Mouse (Mus musculus) c-Kit-negative CD71-positive TER-119-positive erythroid progenitor cells, embryonic 14.5 days (primary cell): ENCODE results near the gene 1700061G19Rik.

Experiments
- DNase-seq: peaks from one replicate; pipeline ENCODE4 v3.0.0-alpha.2; 2013; ENCODE audit warnings: low read depth, low spot score

1700061G19Rik gene

DNA sequence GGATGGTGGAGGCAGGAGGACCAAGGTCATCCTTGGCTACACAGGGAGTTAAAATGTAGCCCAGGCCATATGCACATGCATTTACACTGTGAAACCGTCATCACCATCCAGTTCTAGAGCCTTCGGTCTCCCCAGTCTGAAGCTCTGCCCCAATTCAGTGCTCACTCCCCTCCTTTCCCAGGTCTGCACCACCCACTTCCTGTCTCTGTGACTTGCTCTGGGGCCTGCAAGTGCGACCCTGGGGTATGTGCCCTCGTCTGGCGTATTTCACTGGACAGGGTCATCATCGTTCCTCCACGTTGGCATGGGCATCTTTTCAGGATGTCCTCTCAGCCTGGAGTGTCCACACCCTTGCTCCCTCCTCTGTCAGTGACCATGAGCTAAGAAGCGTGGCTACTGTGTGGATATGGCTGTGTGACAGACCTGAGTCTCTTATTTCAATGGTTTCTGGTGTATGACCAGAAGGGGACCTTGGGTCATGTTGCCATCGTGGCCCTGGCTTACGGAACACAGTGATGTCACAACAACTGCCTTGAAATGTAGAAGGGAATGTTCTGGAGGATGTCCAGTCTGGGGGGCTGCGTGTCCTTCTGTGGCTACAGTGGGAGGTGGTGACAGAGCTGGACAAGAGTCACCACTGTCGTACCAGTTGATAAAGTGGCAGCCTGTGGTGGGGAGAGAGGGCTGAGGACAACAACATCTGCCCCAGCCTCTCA, at the start of gene 1700061G19Rik:
Gene 1700061G19Rik (plus strand): TSS at position 542 of the 716 bp plus-strand sequence.
- no peak for DNase-seq

DNA sequence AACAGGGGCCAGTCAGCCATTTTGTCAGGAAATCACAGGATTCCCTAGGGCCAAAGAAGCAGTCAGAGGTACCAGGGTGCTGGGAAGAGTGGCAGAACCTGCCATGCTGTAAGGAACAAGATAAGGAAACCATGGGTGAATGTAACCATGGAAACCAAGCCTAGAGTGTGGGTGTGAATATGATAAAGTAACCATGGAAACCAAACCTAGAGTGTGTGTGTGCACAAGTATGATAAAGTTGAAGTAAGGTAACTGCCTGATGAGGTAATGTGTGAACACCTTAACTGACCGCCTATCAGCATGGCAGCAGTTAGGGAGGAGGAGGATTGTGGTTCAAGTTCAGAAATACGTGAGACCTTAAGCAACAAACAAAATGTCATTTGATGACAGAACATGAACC, 48.6 kb upstream of the 1700061G19Rik start:
- DNase-seq = peak; percentile 96

DNA sequence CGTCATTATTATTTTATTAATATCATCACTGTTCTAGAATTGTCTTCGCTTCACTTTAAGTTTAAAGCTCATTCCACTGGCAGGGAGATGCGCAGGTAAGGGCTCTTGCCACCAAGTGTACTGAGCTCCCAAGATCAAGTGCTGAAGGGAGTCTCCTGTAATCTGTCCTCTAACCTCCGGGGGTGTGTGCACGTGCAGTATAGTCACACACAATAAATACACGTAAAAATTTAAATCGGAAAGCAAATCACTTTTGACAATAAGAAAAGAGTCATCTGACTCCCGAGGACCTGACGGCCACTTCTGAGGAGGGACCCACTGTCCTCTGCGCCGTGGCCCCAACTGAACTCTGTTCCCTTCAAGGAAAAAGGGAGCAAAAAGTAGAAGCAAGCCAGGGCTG, 46.1 kb upstream of the 1700061G19Rik start:
- peak; percentile 42 for DNase-seq

DNA sequence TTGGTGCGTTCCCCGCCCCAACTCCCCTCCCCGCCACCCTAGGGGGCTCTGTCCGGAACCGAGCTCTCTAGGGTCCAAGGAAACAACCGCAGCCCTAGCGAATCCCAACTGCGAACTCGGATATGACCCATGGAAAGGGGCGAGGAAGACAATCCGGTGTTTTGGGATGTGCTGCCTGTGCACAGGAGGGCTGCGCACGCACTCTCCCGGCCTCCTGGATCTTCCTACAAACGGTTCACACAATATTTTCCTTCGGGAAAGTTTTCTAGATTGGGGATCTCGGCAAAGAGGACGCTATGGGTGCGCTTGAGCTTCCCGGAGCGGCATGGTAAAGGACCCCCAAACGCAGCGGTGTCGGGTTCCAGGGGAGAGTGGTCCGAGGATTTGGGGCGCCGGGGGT, 45.5 kb upstream of the 1700061G19Rik start:
- DNase-seq = peak; percentile 41

DNA sequence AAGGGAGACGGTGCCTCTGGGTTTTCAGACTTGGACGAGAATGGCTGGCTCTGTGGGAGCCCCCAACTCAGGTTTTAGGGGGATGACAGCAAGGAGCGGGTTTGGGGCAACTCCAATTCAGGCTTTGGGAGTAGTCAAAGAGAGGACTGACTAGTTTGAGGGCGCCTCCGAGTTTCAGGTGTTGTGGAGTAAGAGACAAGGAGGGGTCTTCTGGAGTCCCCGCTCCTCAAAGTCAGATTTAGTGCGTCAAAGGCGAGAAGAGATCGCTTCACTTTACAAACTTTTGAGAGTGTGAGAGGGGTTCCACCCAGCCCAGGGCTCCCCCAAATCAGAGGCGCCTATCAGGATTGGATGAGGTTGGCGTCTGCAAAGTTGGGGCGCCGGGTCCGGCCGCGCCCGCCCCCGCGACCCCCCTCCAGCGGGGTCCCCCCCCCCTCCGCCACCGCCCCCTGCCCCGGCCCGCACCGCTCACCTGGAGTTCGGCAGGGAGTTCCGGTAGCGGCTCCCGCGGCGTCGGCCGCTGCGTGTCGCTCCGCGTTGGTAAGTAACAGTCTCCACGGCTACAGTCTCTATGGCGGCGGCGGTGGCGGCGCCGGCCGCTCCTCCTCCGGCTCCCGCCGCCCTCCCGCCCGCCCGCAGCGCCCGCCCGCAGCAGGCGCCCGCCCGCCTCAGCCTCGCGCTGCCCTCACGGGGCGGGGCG, 44.7 kb upstream of the 1700061G19Rik start, which contains the start of gene Rfx2:
Gene Rfx2 (minus strand): TSS at position 603 of the 700 bp plus-strand sequence.
- DNase-seq = no peak

DNA sequence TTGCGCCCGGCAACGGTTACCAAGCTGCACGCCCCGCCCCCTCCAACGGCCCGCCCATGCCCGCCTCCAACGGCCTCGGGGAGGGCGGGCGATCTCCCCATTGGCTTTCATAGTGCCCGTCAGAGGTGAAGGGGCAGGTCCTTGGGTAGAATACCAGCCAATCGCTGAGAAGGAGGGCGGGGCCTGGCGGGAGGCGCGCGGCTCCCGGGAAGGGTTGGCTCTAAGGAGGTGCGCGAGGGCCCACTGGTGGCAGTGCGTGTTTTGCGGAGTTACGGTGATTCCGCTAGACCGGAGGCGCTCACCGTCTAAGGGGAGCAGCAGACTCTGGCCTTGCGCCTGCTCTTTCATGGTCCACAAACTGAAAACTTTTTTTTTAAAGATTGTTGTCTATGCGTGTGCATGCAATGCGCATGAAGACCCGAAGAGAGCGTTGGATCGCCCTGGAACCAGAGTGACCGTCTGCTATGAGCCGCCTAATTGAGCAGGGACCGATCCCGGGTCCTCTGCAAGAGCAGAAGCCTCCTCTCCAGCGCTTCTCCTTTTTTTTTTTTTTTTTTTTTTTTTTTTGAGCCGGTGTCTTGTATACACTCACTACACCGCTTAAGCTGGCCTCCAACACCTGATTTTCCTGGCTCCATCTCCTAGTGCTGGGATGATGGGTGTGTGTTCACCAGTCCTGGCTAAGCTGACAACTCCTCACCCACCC, 44.0 kb upstream of the 1700061G19Rik start:
- DNase-seq = peak; percentile 98

DNA sequence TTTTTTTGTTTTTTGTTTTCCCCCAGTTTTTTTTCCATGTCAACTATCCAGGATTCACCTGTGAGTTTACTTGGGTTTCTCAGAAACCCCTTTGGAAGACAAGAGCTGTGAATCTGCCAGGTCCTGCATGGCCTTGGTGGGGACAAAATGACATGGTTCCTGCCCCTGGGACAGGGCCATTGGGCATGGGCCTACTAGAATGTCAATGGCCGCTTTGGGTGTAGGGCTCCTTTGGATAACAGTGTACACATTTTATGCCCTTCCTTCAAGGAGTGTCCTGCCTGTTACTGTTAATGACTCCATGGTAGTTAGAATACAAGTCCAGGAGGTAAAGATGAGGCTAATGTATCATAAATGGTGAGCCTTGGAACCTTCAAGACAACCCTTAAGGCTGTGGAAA, 42.4 kb upstream of the 1700061G19Rik start:
- no peak for DNase-seq

DNA sequence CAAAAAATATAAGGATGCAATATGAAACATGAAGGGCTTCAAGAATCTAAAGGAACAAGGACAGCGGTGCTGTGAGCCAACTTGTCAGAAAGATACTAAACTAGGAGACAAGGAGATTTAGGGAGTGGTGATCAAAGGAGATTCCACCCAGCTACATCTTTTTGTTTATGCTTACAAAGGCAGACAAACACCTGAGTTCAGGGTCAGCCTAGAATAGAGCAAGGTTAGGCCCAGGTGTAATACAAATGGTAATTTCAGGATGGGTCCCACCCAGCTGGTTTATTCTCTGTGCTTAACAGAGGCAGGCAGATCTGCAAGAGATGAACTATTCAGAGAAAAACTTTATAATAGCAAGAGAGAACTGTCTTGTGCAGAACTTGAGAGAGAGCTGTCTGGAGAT, 41.9 kb upstream of the 1700061G19Rik start:
- no peak for DNase-seq

DNA sequence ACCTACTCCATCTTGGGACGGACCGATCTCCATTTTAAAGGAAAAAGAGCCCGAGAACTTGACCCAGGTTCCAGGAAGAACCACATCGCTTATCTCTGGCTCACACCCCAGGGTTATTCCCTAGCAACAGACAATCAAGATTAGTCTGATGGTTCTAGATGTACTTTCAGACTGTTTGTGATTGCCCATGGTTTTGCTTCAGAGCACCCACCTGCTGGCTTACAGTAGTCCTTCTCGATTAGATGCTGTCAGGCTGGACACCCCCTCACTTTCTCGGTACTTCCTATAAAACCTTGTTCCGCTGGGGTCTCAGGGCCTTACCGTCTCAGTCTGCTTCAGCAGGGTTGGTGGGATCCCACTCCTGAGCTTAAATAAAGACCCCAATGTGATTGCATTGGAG, 38.9 kb upstream of the 1700061G19Rik start:
- no peak for DNase-seq

DNA sequence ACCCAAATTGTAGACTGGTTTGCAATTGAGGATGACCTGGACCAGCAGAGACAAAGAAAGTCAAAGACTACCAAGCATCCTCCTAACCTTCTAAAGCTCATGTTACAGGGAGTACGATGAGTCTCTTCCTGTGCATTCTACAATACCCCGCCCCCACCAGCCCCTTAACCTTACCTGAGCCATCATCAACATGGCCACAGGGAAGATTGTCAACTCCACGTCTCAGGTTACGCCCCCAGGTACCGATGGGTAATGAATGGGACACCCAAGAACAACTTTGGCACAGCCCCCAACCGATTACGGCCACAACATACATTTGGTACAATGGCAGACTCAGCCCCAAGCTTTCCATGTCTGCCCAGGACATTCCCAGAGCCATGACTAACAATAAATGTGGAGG, 34.8 kb upstream of the 1700061G19Rik start:
- DNase-seq = no peak

DNA sequence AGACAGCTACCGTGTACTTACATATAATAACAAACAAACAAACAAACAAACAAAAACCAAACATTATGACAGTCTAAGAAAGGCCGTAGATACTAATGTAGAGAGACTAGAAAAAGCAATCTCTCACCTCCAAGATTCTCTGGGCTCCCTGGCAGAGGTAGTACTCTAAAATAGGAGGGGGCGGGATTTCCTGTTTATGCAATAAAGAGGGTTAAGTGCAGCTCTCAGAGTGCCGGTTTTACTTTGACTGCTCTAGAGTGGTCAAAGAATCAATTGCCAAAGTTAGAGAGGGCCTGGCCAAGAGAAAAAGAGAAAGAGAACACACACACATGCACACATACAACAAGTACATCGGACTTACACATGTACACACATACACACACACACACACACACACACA, 33.1 kb upstream of the 1700061G19Rik start:
- no peak for DNase-seq

DNA sequence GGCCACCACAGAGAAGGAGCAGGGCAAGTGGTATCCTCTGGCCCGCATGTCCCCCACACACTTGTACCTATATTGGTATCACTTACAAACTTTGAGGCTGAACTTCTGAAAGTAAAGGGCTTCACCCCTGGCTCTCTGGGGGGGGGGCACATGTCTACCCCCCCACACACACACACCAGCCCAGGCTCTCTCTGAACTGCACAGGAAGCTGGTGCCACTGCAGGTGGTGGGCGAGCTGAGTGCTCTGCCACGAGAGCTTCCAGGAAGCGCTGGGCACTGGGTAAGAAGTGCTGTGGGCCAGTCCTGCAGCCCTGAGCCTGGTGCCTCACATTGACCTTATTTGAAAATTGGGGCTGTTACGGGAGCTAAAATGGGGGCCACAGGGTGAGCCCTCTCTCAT, 31.6 kb upstream of the 1700061G19Rik start:
- DNase-seq = no peak

DNA sequence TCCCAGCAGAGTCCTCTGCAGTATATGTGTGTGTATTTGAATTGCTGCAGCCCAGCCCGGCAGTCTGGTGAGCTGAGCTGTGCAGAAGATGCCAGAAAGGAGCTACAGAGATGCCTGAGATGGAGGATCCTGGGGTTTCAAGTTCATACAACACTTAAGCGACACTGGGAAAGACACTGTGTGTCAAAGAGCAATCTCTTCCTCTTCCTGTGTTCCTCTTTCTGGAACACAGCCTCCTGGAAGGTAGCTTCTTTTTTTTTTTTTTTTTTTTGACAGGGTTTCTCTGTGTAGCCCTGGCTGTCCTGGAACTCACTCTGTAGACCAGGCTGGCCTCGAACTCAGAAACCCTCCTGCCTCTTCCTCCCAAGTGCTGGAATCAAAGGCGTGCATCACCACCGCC, 26.5 kb upstream of the 1700061G19Rik start:
- no peak for DNase-seq

DNA sequence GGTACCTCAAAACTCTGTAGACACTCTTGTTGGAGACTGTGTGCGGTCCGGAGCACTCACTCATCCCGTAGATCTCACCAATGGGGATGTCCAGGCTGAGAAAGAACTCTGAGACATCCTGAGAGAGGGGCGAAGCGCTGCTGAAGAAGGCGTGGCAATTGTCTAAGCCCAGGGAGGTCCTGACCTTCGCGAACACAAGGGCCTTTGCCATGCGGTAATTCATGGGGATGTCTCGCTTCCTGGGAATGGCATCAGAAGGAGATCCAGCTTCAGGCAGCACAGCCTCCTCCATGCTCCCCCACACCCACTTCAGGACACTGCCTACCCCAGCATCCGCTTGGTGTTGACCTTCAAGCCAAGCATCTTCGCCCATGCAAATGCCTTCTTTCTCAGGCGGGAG, 25.6 kb upstream of the 1700061G19Rik start:
- DNase-seq = no peak

DNA sequence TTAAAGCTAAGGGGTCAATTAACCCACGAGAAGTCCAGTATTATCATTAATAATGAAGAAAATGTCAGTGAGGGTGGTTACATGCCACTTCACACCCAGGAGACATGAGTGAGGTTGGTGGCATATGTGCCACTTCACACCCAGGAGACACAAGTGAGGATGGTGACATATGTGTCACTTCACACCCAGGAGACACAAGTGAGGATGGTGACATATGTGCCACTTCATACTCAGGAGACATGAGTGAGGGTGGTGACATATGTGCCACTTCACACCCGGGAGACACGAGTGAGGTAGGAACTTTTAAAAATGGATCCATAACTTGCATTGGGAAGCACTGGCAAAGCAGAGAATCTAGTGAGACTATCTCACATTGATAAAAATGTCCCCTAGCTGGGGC, 24.1 kb upstream of the 1700061G19Rik start:
- DNase-seq = no peak

DNA sequence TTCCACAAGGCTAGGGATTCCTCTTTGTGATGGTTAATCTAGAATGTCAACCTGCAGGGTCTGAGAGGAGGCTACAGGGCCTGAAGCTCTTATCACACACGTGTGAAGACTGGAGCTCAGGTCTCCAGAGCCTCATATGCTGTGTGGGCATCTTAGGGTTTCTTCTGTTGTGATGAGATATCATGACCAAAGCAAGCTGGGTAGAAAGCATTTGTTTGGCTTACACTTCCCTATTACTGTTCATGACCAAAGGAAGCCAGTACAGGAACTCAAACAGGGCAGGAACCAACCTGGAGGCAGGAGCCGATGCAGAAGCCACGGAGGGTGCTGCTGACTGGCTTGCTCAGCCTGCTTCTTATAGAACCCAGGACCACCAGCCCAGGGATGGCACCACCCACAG, 19.9 kb upstream of the 1700061G19Rik start:
- DNase-seq = no peak

DNA sequence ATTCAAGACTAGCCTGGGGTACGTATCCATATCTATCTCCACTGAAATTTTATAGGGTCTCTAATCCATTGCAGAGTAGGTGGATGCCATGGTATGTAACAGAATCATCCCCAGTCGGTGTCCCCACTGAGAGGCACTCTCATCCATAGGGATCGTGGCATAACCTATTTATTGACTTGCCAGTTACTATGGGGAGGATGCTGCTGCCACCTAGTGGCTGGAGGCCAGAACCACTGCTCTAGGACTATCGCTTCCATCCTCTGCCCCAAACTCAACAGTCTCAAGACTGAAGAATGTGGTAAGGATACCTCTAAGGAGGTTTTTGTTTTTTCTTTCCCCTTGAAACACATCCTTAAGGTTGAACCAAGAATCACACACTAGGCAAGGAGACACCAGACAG, 17.1 kb upstream of the 1700061G19Rik start:
- DNase-seq = peak; percentile 70

DNA sequence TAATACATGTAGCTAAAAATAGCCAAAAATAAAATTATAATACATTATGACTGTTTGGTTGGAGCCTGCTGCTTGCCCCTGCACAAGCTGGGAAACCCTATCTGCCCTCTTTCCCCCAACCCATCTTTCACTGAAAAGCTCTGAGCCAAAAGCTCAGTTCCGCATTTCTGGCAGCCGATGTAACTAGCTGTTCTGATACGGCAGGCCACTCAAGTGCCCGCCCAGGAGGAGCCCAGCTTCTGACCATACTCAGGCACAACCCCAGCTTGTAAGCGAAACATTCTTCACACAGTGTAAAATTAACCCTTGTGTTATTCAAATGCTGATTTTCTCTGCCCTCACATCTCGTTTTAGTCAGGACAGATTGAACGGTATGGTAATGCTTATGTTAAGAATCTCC, 16.4 kb upstream of the 1700061G19Rik start:
- no peak for DNase-seq

DNA sequence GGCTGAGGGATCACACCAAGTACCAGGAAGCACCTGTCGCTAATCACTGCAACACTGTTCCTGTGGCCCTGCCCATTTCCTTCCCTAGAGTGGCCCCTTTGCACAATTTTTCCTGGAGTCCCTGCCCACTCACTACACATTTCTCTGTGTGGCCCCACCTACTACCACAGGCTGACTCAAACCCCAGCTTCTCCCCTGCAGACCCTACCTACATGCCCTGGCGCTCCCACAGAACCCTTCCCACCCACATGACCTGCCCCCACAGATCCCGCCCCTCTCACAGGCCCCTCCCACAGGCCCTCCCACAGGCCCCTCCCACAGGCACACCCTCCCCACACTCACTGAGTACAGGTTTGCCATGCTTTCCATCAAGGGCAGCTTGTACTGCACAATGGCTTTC, 14.1 kb upstream of the 1700061G19Rik start:
- DNase-seq = no peak

DNA sequence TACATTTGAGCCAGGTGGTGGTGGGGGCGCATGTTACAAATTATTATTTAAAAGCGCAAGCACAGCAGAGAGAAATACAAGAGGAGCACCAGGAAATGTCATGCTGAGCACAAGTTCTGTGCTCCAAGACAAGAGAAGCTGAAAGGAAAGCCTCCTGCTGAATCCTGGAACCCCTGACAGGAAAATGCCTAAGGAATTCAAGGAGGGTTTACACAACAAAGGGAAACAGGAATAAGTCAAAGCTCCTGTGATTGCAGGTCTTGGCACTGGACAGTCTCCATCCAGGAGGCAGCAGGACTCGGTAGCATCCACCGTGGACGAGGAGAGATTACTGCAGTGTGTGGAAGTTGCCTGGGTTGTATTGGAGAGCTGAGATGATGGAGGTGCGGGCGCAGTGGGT, 9.2 kb upstream of the 1700061G19Rik start:
- no peak for DNase-seq

DNA sequence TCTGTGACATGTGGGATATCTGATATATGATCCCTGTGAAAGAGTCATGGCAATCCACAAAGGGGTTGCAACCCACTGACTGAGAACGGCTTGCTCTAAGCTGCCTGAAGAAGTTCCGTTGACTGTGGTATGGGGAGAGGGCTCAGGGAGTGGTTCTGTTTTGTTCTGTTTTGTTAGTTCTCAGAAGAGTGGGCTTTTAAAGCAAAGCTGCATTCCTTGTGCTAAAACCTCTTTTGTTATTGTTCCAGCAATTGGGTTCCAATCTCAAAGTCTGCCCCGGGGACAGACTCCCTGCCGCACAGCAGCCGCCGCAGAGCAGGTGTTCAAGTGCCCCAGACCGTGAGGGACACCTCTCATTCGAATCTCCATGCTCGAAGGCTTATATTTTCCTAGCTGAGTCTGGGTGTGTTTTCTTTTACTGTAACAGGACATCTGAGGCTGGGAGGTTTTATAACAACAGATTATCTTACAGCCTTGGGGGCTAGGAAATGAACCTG, 5.7 kb upstream of the 1700061G19Rik start:
- no peak for DNase-seq

DNA sequence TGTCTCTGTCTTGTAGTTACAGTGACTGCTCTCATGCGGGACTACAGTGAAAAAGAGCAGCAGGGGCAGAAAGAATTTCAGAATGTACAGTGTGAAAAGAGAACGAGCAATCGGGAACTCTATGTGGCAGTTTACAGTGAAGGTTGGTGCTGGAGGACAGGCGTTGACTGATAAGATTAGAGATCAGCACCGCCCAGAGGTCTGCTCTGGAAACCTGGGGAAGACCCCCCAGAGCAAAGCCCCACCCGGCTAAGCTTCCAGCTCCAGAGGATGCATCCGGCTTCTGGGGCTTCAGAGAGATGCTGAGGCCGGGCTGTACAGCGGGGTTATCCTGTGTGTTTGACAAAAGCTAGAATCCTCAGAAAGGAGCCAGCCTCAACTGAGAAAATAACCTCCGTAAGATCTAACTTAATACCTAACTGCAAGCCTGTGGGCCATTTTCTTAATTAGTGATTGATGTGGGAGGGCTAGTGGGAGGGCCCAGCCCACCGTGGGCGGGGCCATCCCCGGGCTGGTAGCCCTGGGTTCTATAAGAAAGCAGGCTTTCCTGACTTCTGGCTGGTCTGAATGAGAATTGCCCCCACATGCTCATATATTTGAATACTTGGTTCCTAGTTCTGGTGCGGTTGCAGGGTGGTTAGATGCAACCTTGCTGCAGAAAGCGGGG, 4.9 kb upstream of the 1700061G19Rik start:
- DNase-seq = no peak
